Mouse (Mus musculus): ENCODE results near the gene 1700123O20Rik. TPM values are rescaled to one million over a fixed set of nuclear protein-coding genes. Genes with fewer than 3 reads are reported as not detected.

Gene 1700123O20Rik
- polyA plus RNA-seq, 1 experiment from 2014 or later, result 88.9 TPM

DNA sequence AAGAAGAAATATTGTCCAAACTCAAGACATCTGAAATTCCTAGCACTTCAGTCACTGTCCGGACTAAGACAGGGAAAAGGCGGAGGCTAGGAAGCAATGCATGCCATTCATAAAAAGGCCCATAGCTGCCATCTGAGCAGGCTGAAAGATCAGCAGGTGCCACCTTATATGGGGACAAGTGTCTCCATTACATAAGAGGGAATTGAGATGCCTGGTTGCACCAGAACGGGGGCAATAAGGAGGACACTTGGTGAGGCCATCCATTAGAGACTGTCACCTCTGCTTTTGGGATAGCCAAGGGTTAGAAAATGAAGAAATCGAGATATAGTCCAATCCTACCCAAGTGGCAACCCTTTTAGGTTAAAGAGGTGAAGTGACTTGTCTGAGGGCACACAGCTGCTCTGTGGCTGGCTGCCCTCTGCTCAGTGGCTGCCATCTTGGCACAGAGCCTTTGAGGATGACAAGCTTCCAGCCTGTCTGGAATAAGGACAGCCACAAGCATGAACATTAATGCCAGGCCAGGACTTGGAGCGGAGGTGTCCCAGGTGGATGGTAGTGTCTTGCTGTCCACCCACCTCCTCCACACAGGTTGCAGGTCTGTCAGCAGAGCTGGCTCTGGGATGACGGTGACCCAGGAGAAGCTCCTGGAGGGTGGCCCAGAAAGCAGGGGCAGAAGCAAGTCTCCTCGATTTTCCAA, 34.8 kb downstream of the 1700123O20Rik start:
- H3K27me3 ChIP-seq (ENCODE audit: control insufficient read depth, insufficient read depth, low read length), result no peaks in the 10 kb centered on the region
- H3K4me1 ChIP-seq (ENCODE audit: control insufficient read depth, insufficient read depth, low read length), result no peaks in the 10 kb centered on the region
- no peaks in the 10 kb centered on the region for H3K9me3 ChIP-seq (ENCODE audit: control insufficient read depth, low read depth, low read length)
- H3K9ac ChIP-seq (replicated peaks; ENCODE audit: low read depth, low read length), result no peak overlapping the region
- no peak for ATAC-seq (ENCODE audit: insufficient number of reproducible peaks, insufficient read depth, low FRiP score, low read depth)
- H3K4me3 ChIP-seq (ENCODE audit: low read depth, low read length), result no peak overlapping the region
- no peak overlapping the region for H3K27ac ChIP-seq (ENCODE audit: low read length)
- no peak overlapping the region for H3K4me2 ChIP-seq (replicated peaks; ENCODE audit: low read depth, low read length)
- H3K36me3 ChIP-seq (ENCODE audit: control insufficient read depth, insufficient read depth, low read length), result no peaks in the 10 kb centered on the region
- 85% methylated on average over 7 of the region's 7 CpGs for WGBS

DNA sequence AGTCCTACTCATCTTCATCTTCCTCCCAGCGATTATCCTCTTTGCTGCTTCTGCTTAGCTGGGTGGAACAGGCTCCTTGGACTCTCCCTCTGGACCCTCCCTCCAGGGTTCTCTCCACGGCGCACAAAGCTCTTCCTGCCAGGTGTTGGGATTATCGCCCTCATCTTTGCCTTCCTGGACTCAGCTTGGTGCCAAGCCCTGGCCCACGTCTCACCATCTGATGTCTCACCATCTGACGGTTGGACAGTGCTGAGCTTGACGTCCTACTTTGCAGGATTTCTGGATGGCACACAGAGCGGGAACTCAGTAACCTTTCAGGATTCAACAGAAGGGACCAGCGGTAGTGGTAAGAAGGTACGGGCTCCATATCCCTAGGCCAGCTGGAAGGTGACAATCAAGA, 35.7 kb downstream of the 1700123O20Rik start:
- Histone ChIP-seq H3K36me3 (ENCODE audit: control insufficient read depth, insufficient read depth, low read length) (no peaks in the 10 kb centered on the region), H3K27me3 (ENCODE audit: control insufficient read depth, insufficient read depth, low read length) (no peaks in the 10 kb centered on the region), H3K4me3 (ENCODE audit: low read depth, low read length) (no peak overlapping the region), H3K27ac (ENCODE audit: low read length) (no peak overlapping the region), H3K9me3 (ENCODE audit: control insufficient read depth, low read depth, low read length) (no peaks in the 10 kb centered on the region), H3K9ac (replicated peaks; ENCODE audit: low read depth, low read length) (no peak overlapping the region), H3K4me1 (ENCODE audit: control insufficient read depth, insufficient read depth, low read length) (no peaks in the 10 kb centered on the region), H3K4me2 (replicated peaks; ENCODE audit: low read depth, low read length) (no peak overlapping the region)
- no peak for ATAC-seq (ENCODE audit: insufficient number of reproducible peaks, insufficient read depth, low FRiP score, low read depth)
- WGBS, result 78% methylated on average over 10 of the region's 10 CpGs

DNA sequence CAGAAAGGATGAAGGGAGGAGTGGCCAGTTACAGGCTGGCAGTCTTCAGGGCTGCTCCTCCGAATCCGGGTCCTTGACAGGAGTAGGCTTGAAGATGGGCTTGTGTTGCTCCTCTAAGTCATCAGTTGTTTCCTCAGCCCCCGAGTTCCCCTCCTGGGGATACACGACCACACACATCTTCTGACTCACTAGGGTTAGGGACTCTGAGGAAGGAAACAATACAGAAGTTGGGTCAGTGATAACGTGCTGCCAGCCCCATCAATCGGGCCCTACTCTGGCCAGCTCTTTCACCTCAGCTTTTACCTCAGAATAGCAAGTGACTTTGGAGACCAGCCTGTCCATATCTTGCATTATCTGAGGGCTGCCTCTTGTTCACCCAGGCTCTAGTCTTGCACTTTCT, 38.0 kb downstream of the 1700123O20Rik start:
- H3K4me2 ChIP-seq (replicated peaks; ENCODE audit: low read depth, low read length), result no peak overlapping the region
- no peak for ATAC-seq (ENCODE audit: insufficient number of reproducible peaks, insufficient read depth, low FRiP score, low read depth)
- 73% methylated on average over 6 of the region's 6 CpGs for WGBS

DNA sequence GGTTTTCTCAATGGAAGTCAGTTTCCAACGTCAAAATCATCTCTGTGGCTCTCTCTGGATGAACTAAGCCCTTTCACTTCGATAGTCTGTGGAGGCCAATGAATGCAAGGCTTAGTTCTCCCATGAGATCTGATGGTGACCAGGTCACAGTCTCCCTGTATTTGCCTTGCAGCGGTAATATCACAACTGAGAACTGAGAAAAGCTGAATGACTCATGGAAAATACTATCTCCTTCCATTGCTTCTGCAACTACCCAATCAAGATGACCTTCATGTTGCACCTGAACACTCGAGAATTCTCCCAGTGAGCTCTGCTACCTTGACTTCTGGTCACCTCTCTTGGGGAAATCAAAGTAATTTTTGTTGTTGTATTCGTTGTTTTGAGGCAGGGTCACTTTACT, 41.5 kb downstream of the 1700123O20Rik start:
- Histone ChIP-seq H3K27ac (ENCODE audit: low read length) (no peak overlapping the region), H3K9me3 (ENCODE audit: control insufficient read depth, low read depth, low read length) (no peaks in the 10 kb centered on the region), H3K4me2 (replicated peaks; ENCODE audit: low read depth, low read length) (no peak overlapping the region), H3K36me3 (ENCODE audit: control insufficient read depth, insufficient read depth, low read length) (no peaks in the 10 kb centered on the region), H3K9ac (replicated peaks; ENCODE audit: low read depth, low read length) (no peak overlapping the region), H3K4me1 (ENCODE audit: control insufficient read depth, insufficient read depth, low read length) (no peaks in the 10 kb centered on the region), H3K27me3 (ENCODE audit: control insufficient read depth, insufficient read depth, low read length) (no peaks in the 10 kb centered on the region), H3K4me3 (ENCODE audit: low read depth, low read length) (no peak overlapping the region)
- ATAC-seq (ENCODE audit: insufficient number of reproducible peaks, insufficient read depth, low FRiP score, low read depth), result no peak
- WGBS, result 74% methylated on average over 5 of the region's 5 CpGs

More for the DNA sequence above, 38.0 kb downstream of the 1700123O20Rik start:
- no peaks in the 10 kb centered on the region for H3K36me3 ChIP-seq (ENCODE audit: control insufficient read depth, insufficient read depth, low read length)
- no peak overlapping the region for H3K4me3 ChIP-seq (ENCODE audit: low read depth, low read length)
- H3K9ac ChIP-seq (replicated peaks; ENCODE audit: low read depth, low read length), result no peak overlapping the region
- no peaks in the 10 kb centered on the region for H3K9me3 ChIP-seq (ENCODE audit: control insufficient read depth, low read depth, low read length)
- no peaks in the 10 kb centered on the region for H3K27me3 ChIP-seq (ENCODE audit: control insufficient read depth, insufficient read depth, low read length)
- H3K27ac ChIP-seq (ENCODE audit: low read length), result no peak overlapping the region
- no peaks in the 10 kb centered on the region for H3K4me1 ChIP-seq (ENCODE audit: control insufficient read depth, insufficient read depth, low read length)

DNA sequence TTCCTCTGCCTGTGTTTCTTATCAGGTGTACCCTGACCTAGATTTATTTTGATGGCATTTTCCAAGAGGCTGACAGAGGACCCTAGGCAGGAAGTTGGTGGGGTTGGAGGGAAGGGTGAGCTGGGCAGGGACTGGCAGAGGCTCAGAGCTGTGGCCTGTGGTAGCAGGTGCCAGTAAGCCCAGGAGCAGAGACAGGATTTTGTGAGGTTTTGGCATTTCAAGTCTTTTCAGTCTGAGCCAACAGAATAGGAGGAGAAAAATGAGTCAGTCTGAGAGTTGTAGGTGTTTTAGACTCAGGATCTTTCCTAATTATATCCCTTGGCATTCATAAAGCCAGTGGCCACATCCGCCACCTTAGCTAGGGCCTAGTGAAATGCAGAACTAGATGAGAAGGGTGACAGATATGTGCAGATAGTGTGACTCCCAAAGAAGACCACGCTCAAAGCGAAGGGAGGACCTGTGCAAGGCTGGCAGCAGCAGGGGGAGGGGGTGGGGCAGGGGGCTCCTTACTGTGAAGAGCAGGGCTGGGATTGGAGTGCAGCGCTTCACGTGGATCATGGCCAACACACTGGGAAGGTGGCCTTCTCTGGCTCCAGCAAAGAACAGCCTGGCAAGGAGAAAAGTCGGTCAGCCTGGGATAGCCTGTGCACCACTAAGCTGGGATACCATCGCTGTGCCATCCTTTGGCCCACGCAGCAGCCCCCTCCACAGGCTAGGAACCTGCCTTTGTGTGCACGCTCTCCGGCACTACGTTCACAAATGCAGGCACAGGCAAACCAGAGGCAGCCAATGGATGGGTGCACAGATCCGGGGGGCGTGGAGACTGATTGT, 43.0 kb downstream of the 1700123O20Rik start:
- ATAC-seq (ENCODE audit: insufficient number of reproducible peaks, insufficient read depth, low FRiP score, low read depth), result no peak
- no peak overlapping the region for H3K9ac ChIP-seq (replicated peaks; ENCODE audit: low read depth, low read length)
- WGBS, result 67% methylated on average over 13 of the region's 13 CpGs
- no peak overlapping the region for H3K4me3 ChIP-seq (ENCODE audit: low read depth, low read length)
- H3K36me3 ChIP-seq (ENCODE audit: control insufficient read depth, insufficient read depth, low read length), result no peaks in the 10 kb centered on the region
- no peak overlapping the region for H3K27ac ChIP-seq (ENCODE audit: low read length)
- no peaks in the 10 kb centered on the region for H3K27me3 ChIP-seq (ENCODE audit: control insufficient read depth, insufficient read depth, low read length)
- H3K9me3 ChIP-seq (ENCODE audit: control insufficient read depth, low read depth, low read length), result no peaks in the 10 kb centered on the region
- H3K4me2 ChIP-seq (replicated peaks; ENCODE audit: low read depth, low read length), result no peak overlapping the region
- H3K4me1 ChIP-seq (ENCODE audit: control insufficient read depth, insufficient read depth, low read length), result no peaks in the 10 kb centered on the region

DNA sequence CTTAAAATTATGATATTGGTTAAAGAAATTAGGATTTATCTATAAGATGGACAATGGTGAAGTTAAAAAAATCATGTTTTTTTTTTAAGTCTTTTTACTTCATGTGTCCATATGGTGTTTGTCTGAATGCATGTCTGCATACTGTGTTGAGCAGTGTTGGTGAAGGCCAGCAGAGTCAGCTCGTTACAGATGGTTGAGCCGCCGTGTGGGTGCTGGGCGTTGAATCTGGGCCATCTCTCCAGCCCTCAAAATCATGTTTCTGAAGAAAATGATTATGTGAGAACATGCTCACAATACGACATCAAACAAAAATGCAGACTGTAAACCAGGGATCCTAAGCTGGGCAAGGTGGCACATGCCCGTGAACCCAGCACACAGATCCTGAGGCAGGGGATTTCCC, 44.3 kb downstream of the 1700123O20Rik start:
- no peak overlapping the region for H3K4me2 ChIP-seq (replicated peaks; ENCODE audit: low read depth, low read length)
- no peaks in the 10 kb centered on the region for H3K4me1 ChIP-seq (ENCODE audit: control insufficient read depth, insufficient read depth, low read length)
- H3K36me3 ChIP-seq (ENCODE audit: control insufficient read depth, insufficient read depth, low read length), result no peaks in the 10 kb centered on the region
- H3K9ac ChIP-seq (replicated peaks; ENCODE audit: low read depth, low read length), result no peak overlapping the region
- WGBS, result 88% methylated on average over 6 of the region's 6 CpGs
- H3K4me3 ChIP-seq (ENCODE audit: low read depth, low read length), result no peak overlapping the region
- ATAC-seq (ENCODE audit: insufficient number of reproducible peaks, insufficient read depth, low FRiP score, low read depth), result no peak
- H3K27me3 ChIP-seq (ENCODE audit: control insufficient read depth, insufficient read depth, low read length), result no peaks in the 10 kb centered on the region
- no peaks in the 10 kb centered on the region for H3K9me3 ChIP-seq (ENCODE audit: control insufficient read depth, low read depth, low read length)
- no peak overlapping the region for H3K27ac ChIP-seq (ENCODE audit: low read length)

DNA sequence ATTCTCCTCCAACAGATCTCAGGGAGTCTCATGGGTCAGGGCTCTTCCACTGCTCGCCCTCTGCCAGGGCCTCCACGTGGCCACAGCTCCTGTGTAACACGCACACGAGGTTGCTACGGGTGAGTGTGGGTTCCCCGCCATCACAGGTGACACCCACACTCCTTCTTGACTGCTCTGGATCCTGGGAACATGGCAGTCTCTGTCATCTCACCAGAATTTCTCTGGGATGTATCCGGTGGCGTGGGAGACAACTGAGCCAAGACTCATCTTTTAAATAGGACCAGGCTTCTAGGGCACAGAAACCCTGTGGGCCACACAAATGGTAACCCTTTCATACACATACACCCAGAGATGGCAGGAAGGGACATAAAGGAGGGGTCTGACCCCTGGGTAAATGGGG, 46.2 kb downstream of the 1700123O20Rik start:
- Histone ChIP-seq H3K36me3 (ENCODE audit: control insufficient read depth, insufficient read depth, low read length) (no peaks in the 10 kb centered on the region), H3K9me3 (ENCODE audit: control insufficient read depth, low read depth, low read length) (no peaks in the 10 kb centered on the region), H3K9ac (replicated peaks; ENCODE audit: low read depth, low read length) (no peak overlapping the region), H3K27ac (ENCODE audit: low read length) (no peak overlapping the region), H3K4me1 (ENCODE audit: control insufficient read depth, insufficient read depth, low read length) (0 out of 2 replicates have a peak, but pooled peaks cover 2% of the 10 kb centered on the region), H3K4me2 (replicated peaks; ENCODE audit: low read depth, low read length) (no peak overlapping the region), H3K27me3 (ENCODE audit: control insufficient read depth, insufficient read depth, low read length) (no peaks in the 10 kb centered on the region), H3K4me3 (ENCODE audit: low read depth, low read length) (no peak overlapping the region)
- ATAC-seq (ENCODE audit: insufficient number of reproducible peaks, insufficient read depth, low FRiP score, low read depth), result no peak
- 93% methylated on average over 8 of the region's 8 CpGs for WGBS

DNA sequence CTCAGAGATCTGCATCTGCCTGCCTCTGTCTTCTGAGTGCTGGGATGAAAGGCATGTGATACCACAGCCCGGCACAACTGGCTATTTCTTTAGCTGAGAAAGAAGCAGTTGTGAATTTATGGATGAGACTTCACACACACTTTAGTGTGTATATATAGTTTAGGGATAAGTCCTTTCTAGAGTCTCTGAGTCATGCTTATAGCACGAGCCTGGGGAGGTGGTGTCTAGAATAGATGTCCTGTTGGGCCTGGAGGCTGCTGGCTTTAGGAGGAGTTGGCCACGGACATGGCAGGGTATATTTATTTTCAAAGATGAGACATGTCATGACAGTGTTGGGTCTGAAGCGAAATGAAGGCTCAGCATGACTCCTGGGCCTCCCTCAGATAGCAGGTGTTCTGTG, 48.0 kb downstream of the 1700123O20Rik start:
- no peak for ATAC-seq (ENCODE audit: insufficient number of reproducible peaks, insufficient read depth, low FRiP score, low read depth)
- H3K4me2 ChIP-seq (replicated peaks; ENCODE audit: low read depth, low read length), result no peak overlapping the region
- no peak overlapping the region for H3K27ac ChIP-seq (ENCODE audit: low read length)
- H3K9ac ChIP-seq (replicated peaks; ENCODE audit: low read depth, low read length), result no peak overlapping the region
- 0 out of 2 replicates have a peak, but pooled peaks cover 3% of the 10 kb centered on the region for H3K4me1 ChIP-seq (ENCODE audit: control insufficient read depth, insufficient read depth, low read length)
- no peaks in the 10 kb centered on the region for H3K9me3 ChIP-seq (ENCODE audit: control insufficient read depth, low read depth, low read length)
- H3K4me3 ChIP-seq (ENCODE audit: low read depth, low read length), result no peak overlapping the region
- 69% methylated on average over 4 of the region's 4 CpGs for WGBS
- H3K27me3 ChIP-seq (ENCODE audit: control insufficient read depth, insufficient read depth, low read length), result no peaks in the 10 kb centered on the region
- H3K36me3 ChIP-seq (ENCODE audit: control insufficient read depth, insufficient read depth, low read length), result no peaks in the 10 kb centered on the region

All from stomach, embryonic 14.5 days (tissue).